Mouse (Mus musculus) kidney, embryonic 16.5 days (tissue): ENCODE measurements around the gene Nudt8. TPM values are rescaled to one million over a fixed set of nuclear protein-coding genes. Genes with fewer than 3 reads are reported as not detected.
"Not testable (repeated sequence)": the region's sequence is repeated elsewhere in the genome, so short reads cannot be mapped to it uniquely, and the experiment has no call there.

ENCODE experiments used
- ATAC-seq: fragments of 200-750 bp; cut with Nextera tagmentation; 2 replicates; pipeline ENCODE4 v1.8.0; 2017; ENCODE audit warnings: moderate TSS enrichment; ENCODE audit not compliant: low FRiP score, low TSS enrichment
- H3K27ac ChIP-seq: fragments of 300-500 bp; sonication (generic); 2 replicates; pipeline ENCODE4 v1.5.1; 2014; ENCODE audit warnings: low read length
- H3K27me3 ChIP-seq: fragments of 300-500 bp; sonication (generic); 2 replicates; pipeline ENCODE4 v1.6.1; 2014; ENCODE audit warnings: low read length, control low read depth, mixed read lengths; ENCODE audit not compliant: insufficient read depth
- H3K36me3 ChIP-seq: fragments of 300-500 bp; sonication (generic); 2 replicates; pipeline ENCODE4 v1.6.1; 2014; ENCODE audit warnings: low read length, control low read depth, mixed read lengths; ENCODE audit not compliant: insufficient read depth
- H3K4me1 ChIP-seq: fragments of 300-500 bp; sonication (generic); 2 replicates; pipeline ENCODE4 v1.6.1; 2014; ENCODE audit warnings: low read length, control low read depth, mixed read lengths; ENCODE audit not compliant: insufficient read depth
- H3K4me2 ChIP-seq: fragments of 300-500 bp; sonication (generic); replicated peaks from 2 replicates; pipeline ENCODE4 v1.6.1; 2014; ENCODE audit warnings: low read depth, low read length
- H3K4me3 ChIP-seq: fragments of 300-500 bp; sonication (generic); 2 replicates; pipeline ENCODE4 v1.5.1; 2014; ENCODE audit warnings: mild to moderate bottlenecking, low read length
- H3K9ac ChIP-seq: fragments of 300-500 bp; sonication (generic); replicated peaks from 2 replicates; pipeline ENCODE4 v1.6.1; 2014; ENCODE audit warnings: low read length
- H3K9me3 ChIP-seq: fragments of 300-500 bp; sonication (generic); 2 replicates; pipeline ENCODE4 v1.6.1; 2016; ENCODE audit warnings: low read length, control low read depth
- WGBS: fragments of 180-500 bp; shearing (Covaris S2); extraction: QIAGEN DNeasy Blood & Tissue Kit; methylation state at CpG from one replicate; pipeline ENCODE4 v1.1.7; 2014; 5-methylcytosine and 5-hydroxymethylcytosine counted together
- polyA plus RNA-seq: library from polyadenylated mRNA; unstranded; fragments of >200 nt; fragmentation: Nextera tagmentation; extraction: Ambion mirVana; gene quantifications from 2 replicates; pipeline ENCODE4 v1.2.1, GENCODE M21; 2015

Nudt8 gene
- polyA plus RNA-seq, result 36.2 and 39.8 TPM in 2 replicates

- Histone ChIP-seq H3K36me3 (no peaks in the 10 kb centered on the region), H3K4me2 (peak within 1 kb of the TSS; percentile 82), H3K27ac (peak within 1 kb of the TSS; percentile 99), H3K9ac (peak within 1 kb of the TSS; percentile 83), H3K27me3 (no peaks in the 10 kb centered on the region), H3K9me3 (no peaks in the 10 kb centered on the region), H3K4me3 (peak within 1 kb of the TSS; percentile 64), H3K4me1 (peaks cover 40% of the 10 kb centered on the region)
- ATAC-seq, result peak; percentile 94
- WGBS, result 0% methylated on average over 64 of the region's 64 CpGs
These were observed at the start of gene Nudt8, which contains the start of gene Gm49405 for GRCm38 (mm10) chr19:4000119-4000900. Nudt8 (plus strand) TSS chr19:4000580. Gm49405 (plus strand) TSS chr19:4000626.

DNA sequence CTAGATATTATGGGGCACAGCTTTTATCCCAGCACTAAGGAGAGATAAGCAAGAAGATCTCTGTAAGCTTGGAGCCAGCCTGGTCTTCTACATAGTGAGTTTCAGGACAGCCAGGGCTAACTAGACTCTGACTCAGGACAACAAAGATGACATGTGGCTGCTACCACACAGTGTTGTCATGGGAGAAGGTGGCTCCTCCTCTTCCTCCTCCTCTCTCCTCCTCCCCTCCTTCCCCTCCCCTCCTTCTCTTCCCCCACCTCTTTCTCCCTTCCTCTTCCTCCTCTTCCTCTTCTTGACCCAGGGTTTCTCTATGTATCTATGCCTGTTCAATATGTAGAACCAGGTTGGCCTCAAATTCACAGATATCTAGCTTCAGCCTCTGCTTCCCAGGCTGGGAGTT lies 48.9 kb upstream of the Nudt8 start:
- Histone ChIP-seq H3K4me3 (no peak overlapping the region), H3K27ac (no peak overlapping the region), H3K4me1 (peaks cover 8% of the 10 kb centered on the region; the same call in 1 of the 2 replicates), H3K9me3 (no peaks in the 10 kb centered on the region), H3K4me2 (no peak overlapping the region), H3K9ac (no peak overlapping the region), H3K36me3 (no peaks in the 10 kb centered on the region), H3K27me3 (no peaks in the 10 kb centered on the region)
- ATAC-seq, result no peak

- WGBS, result 66% methylated on average over 1 of the region's 1 CpGs
- Histone ChIP-seq H3K27me3 (no peaks in the 10 kb centered on the region), H3K4me2 (no peak overlapping the region), H3K9ac (no peak overlapping the region), H3K4me3 (no peak overlapping the region), H3K36me3 (no peaks in the 10 kb centered on the region), H3K9me3 (no peaks in the 10 kb centered on the region), H3K27ac (no peak overlapping the region), H3K4me1 (peaks cover 10% of the 10 kb centered on the region; the same call in 1 of the 2 replicates)
- ATAC-seq, result no peak
These were observed 48.3 kb upstream of the Nudt8 start for GRCm38 (mm10) chr19:3952099-3952498.

DNA sequence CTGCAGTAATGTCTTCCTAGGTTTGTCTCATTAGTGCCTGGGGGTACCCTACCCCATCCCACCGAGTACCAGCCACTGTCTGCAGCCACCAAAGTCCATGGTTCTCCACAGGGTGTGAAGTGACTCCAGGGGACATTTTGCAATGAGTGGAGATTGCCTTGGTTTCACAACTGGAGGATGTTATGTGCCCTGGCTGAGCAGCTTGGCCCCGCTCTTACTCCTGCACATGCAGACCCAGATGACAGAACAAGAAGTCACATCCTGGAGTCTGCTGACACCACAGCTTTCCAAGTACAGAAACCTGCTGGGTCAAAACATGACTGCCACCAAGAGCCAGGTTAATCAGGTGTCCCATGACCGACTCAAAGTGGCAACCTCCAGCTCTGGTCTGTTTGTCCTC lies 45.3 kb upstream of the Nudt8 start:
- no peak for ATAC-seq
- no peaks in the 10 kb centered on the region for H3K36me3 ChIP-seq
- peaks cover 10% of the 10 kb centered on the region; the same call in 1 of the 2 replicates for H3K4me1 ChIP-seq
- H3K9me3 ChIP-seq, result no peaks in the 10 kb centered on the region
- H3K27ac ChIP-seq, result no peak overlapping the region
- no peak overlapping the region for H3K4me3 ChIP-seq
- H3K4me2 ChIP-seq, result no peak overlapping the region
- H3K9ac ChIP-seq, result no peak overlapping the region
- no peaks in the 10 kb centered on the region for H3K27me3 ChIP-seq
- WGBS, result 59% methylated on average over 3 of the region's 3 CpGs

DNA sequence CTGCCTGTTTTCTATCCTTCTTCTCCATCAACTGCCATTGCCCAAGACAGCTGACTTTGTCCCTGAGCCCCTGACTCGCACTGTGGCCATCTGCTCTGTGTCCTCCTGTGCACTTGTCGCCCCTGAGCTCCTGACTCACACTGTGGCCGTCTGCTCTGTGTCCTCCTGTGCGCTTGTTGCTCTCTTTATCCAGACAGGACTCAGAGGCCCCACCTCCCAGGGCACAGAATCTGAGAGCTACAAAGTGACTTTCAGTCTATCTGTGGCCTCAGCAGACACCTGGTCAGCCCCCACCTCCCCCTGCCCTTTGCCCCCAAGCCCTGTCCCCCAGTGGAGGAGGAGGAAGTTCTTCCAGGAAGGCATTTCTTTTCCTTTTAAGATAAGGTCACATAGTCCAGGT lies 44.6 kb upstream of the Nudt8 start:
- Histone ChIP-seq H3K9ac (no peak overlapping the region), H3K4me1 (peaks cover 10% of the 10 kb centered on the region; the same call in 1 of the 2 replicates), H3K9me3 (0 out of 2 replicates have a peak, but pooled peaks cover 3% of the 10 kb centered on the region), H3K27me3 (no peaks in the 10 kb centered on the region), H3K36me3 (no peaks in the 10 kb centered on the region), H3K4me3 (no peak overlapping the region), H3K27ac (no peak overlapping the region), H3K4me2 (no peak overlapping the region)
- 53% methylated on average over 4 of the region's 4 CpGs for WGBS
- 0 out of 2 replicates have a peak, but pooled peaks have one; percentile 35 for ATAC-seq

GRCm38 (mm10) chr19:3957296-3958036 lies 42.9 kb upstream of the Nudt8 start:
- 70% methylated on average over 5 of the region's 5 CpGs for WGBS
- H3K36me3 ChIP-seq, H3K27ac ChIP-seq, H3K4me1 ChIP-seq, H3K4me3 ChIP-seq, H3K9me3 ChIP-seq, H3K9ac ChIP-seq, H3K4me2 ChIP-seq, H3K27me3 ChIP-seq: not testable (repeated sequence)
- ATAC-seq, result peak; percentile 78

- H3K4me2 ChIP-seq, result no peak within 1 kb of the TSS
- 77% methylated on average over 4 of the region's 4 CpGs for WGBS
- no peaks in the 10 kb centered on the region for H3K36me3 ChIP-seq
- H3K9me3 ChIP-seq, result 0 out of 2 replicates have a peak, but pooled peaks cover 3% of the 10 kb centered on the region
- peaks cover 10% of the 10 kb centered on the region; the same call in 1 of the 2 replicates for H3K4me1 ChIP-seq
- no peaks in the 10 kb centered on the region for H3K27me3 ChIP-seq
- no peak for ATAC-seq
- no peak within 1 kb of the TSS for H3K9ac ChIP-seq
- H3K4me3 ChIP-seq, result no peak within 1 kb of the TSS
- no peak within 1 kb of the TSS for H3K27ac ChIP-seq
These were observed 41.9 kb upstream of the Nudt8 start, which contains the start of gene Aldh3b3 for GRCm38 (mm10) chr19:3958470-3958869. Aldh3b3 (plus strand) TSS chr19:3958645.

DNA sequence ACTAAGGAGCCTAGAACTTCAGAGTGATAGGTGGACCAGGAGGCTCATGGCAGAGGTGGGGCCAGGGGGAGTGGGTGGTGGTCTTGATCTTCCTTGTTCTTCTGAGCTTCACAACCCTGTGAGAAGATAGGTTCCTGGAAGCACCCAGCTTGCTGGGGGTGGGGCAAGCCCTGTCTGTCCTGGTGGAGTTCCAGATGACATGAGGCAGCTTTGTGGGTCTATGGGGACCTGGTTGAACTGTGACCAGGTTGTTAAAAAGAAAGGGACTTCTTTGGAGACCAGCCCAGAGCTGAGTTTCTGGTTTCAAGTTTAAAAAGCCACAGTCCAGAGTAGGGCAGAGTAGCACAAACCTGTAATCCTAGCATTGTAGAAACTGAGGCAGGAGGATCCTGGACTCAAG lies 41.4 kb upstream of the Nudt8 start:
- Histone ChIP-seq H3K4me3 (no peak overlapping the region), H3K27me3 (no peaks in the 10 kb centered on the region), H3K9ac (no peak overlapping the region), H3K4me1 (peaks cover 10% of the 10 kb centered on the region; the same call in 1 of the 2 replicates), H3K4me2 (no peak overlapping the region), H3K27ac (no peak overlapping the region), H3K36me3 (no peaks in the 10 kb centered on the region), H3K9me3 (0 out of 2 replicates have a peak, but pooled peaks cover 3% of the 10 kb centered on the region)
- ATAC-seq, result no peak

DNA sequence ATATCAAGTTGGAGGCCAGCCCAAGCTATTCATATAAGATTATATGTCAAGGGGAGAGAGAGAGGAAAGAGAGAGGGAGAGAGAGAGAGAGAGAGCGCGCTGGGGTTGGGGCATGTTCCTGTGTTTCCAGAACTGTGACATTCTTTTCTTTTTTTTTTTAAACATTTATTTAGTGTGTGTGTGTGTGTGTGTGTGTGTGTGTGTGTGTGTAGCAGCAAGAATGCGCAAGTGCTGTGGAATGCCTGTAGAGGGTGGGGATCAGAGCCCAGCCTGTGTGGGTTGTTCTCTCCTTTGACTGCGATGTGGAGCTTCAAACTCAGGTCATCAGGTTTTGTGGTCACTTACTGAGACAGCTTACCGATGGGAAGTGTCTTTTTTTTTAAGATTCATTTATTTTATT lies 40.2 kb upstream of the Nudt8 start:
- ATAC-seq, result no peak
- H3K9ac ChIP-seq, result no peak overlapping the region
- no peaks in the 10 kb centered on the region for H3K27me3 ChIP-seq
- 0 out of 2 replicates have a peak, but pooled peaks cover 3% of the 10 kb centered on the region for H3K4me1 ChIP-seq
- H3K27ac ChIP-seq, result no peak overlapping the region
- H3K4me3 ChIP-seq, result no peak overlapping the region
- 83% methylated on average over 5 of the region's 5 CpGs for WGBS
- H3K9me3 ChIP-seq, result 0 out of 2 replicates have a peak, but pooled peaks cover 3% of the 10 kb centered on the region
- H3K4me2 ChIP-seq, result no peak overlapping the region
- no peaks in the 10 kb centered on the region for H3K36me3 ChIP-seq
